Mouse (Mus musculus): ENCODE measurements at regions not wholly inside any gene's neighbourhood (a gene's known extent, or its start where the extent isn't known, plus 50 kb on each side); places are given as distances from the start of the nearest gene placed in this dataset.

- H3K9me3 ChIP-seq (ENCODE audit: control insufficient read depth, low read length): no peaks in the 10 kb centered on the region
- H3K27ac ChIP-seq (ENCODE audit: low read depth, low read length): no peak overlapping the region
- WGBS: 23% methylated on average over 6 of the region's 6 CpGs
- H3K9ac ChIP-seq (ENCODE audit: low read length): no peak overlapping the region
- no peak overlapping the region for H3K4me2 ChIP-seq (ENCODE audit: low read depth)
- no peaks in the 10 kb centered on the region for H3K36me3 ChIP-seq (ENCODE audit: control insufficient read depth, insufficient read depth, low read length)
- no peak overlapping the region for H3K4me3 ChIP-seq (ENCODE audit: low read depth, low read length)
- no peaks in the 10 kb centered on the region for H3K4me1 ChIP-seq (ENCODE audit: control insufficient read depth, insufficient read depth, low read length)
- peak; percentile 10 for DNase-seq (ENCODE audit: low spot score)
- H3K27me3 ChIP-seq (ENCODE audit: control insufficient read depth, insufficient read depth, low read length): no peaks in the 10 kb centered on the region
- no peak for ATAC-seq (ENCODE audit: insufficient read depth, low FRiP score, low TSS enrichment)
Measured at GRCm38 (mm10) chr16:51315608-51316007, 715.4 kb upstream of the Cblb start.

GRCm38 (mm10) chr16:51332262-51332661 is 698.8 kb upstream of the Cblb start:
- Histone ChIP-seq H3K4me2 (ENCODE audit: low read depth) (no peak overlapping the region), H3K9ac (ENCODE audit: low read length) (no peak overlapping the region), H3K4me1 (ENCODE audit: control insufficient read depth, insufficient read depth, low read length) (no peaks in the 10 kb centered on the region), H3K27ac (ENCODE audit: low read depth, low read length) (no peak overlapping the region), H3K4me3 (ENCODE audit: low read depth, low read length) (no peak overlapping the region), H3K27me3 (ENCODE audit: control insufficient read depth, insufficient read depth, low read length) (no peaks in the 10 kb centered on the region), H3K9me3 (ENCODE audit: control insufficient read depth, low read length) (no peaks in the 10 kb centered on the region), H3K36me3 (ENCODE audit: control insufficient read depth, insufficient read depth, low read length) (no peaks in the 10 kb centered on the region)
- no peak for ATAC-seq (ENCODE audit: insufficient read depth, low FRiP score, low TSS enrichment)
- WGBS: 81% methylated on average over 1 of the region's 1 CpGs
- DNase-seq (ENCODE audit: low spot score): no peak

GRCm38 (mm10) chr16:51334972-51335371 is 696.1 kb upstream of the Cblb start:
- H3K4me1 ChIP-seq (ENCODE audit: control insufficient read depth, insufficient read depth, low read length): no peaks in the 10 kb centered on the region
- H3K27ac ChIP-seq (ENCODE audit: low read depth, low read length): no peak overlapping the region
- ATAC-seq (ENCODE audit: insufficient read depth, low FRiP score, low TSS enrichment): no peak
- H3K4me2 ChIP-seq (ENCODE audit: low read depth): no peak overlapping the region
- DNase-seq (ENCODE audit: low spot score): no peak
- no peak overlapping the region for H3K4me3 ChIP-seq (ENCODE audit: low read depth, low read length)
- no peaks in the 10 kb centered on the region for H3K36me3 ChIP-seq (ENCODE audit: control insufficient read depth, insufficient read depth, low read length)
- no peaks in the 10 kb centered on the region for H3K27me3 ChIP-seq (ENCODE audit: control insufficient read depth, insufficient read depth, low read length)
- no peaks in the 10 kb centered on the region for H3K9me3 ChIP-seq (ENCODE audit: control insufficient read depth, low read length)
- H3K9ac ChIP-seq (ENCODE audit: low read length): no peak overlapping the region
- WGBS: 89% methylated on average over 7 of the region's 7 CpGs

- DNase-seq (ENCODE audit: low spot score) (no peak), ATAC-seq (ENCODE audit: insufficient read depth, low FRiP score, low TSS enrichment) (no peak)
- no peaks in the 10 kb centered on the region for H3K27me3 ChIP-seq (ENCODE audit: control insufficient read depth, insufficient read depth, low read length)
- H3K27ac ChIP-seq (ENCODE audit: low read depth, low read length): no peak overlapping the region
- H3K36me3 ChIP-seq (ENCODE audit: control insufficient read depth, insufficient read depth, low read length): no peaks in the 10 kb centered on the region
- H3K4me2 ChIP-seq (ENCODE audit: low read depth): no peak overlapping the region
- H3K4me1 ChIP-seq (ENCODE audit: control insufficient read depth, insufficient read depth, low read length): no peaks in the 10 kb centered on the region
- no peak overlapping the region for H3K4me3 ChIP-seq (ENCODE audit: low read depth, low read length)
- no peaks in the 10 kb centered on the region for H3K9me3 ChIP-seq (ENCODE audit: control insufficient read depth, low read length)
- no peak overlapping the region for H3K9ac ChIP-seq (ENCODE audit: low read length)
Measured at GRCm38 (mm10) chr16:51347120-51347519, 683.9 kb upstream of the Cblb start.

GRCm38 (mm10) chr16:51352151-51352550 is 678.9 kb upstream of the Cblb start:
- no peak for DNase-seq (ENCODE audit: low spot score)
- Histone ChIP-seq H3K27ac (ENCODE audit: low read depth, low read length) (no peak overlapping the region), H3K4me1 (ENCODE audit: control insufficient read depth, insufficient read depth, low read length) (no peaks in the 10 kb centered on the region), H3K9ac (ENCODE audit: low read length) (no peak overlapping the region), H3K36me3 (ENCODE audit: control insufficient read depth, insufficient read depth, low read length) (no peaks in the 10 kb centered on the region), H3K9me3 (ENCODE audit: control insufficient read depth, low read length) (no peaks in the 10 kb centered on the region), H3K4me3 (ENCODE audit: low read depth, low read length) (no peak overlapping the region), H3K4me2 (ENCODE audit: low read depth) (no peak overlapping the region), H3K27me3 (ENCODE audit: control insufficient read depth, insufficient read depth, low read length) (no peaks in the 10 kb centered on the region)
- ATAC-seq (ENCODE audit: insufficient read depth, low FRiP score, low TSS enrichment): no peak
- 79% methylated on average over 4 of the region's 4 CpGs for WGBS

- Histone ChIP-seq H3K27me3 (ENCODE audit: control insufficient read depth, insufficient read depth, low read length) (no peaks in the 10 kb centered on the region), H3K4me1 (ENCODE audit: control insufficient read depth, insufficient read depth, low read length) (no peaks in the 10 kb centered on the region), H3K36me3 (ENCODE audit: control insufficient read depth, insufficient read depth, low read length) (no peaks in the 10 kb centered on the region), H3K9me3 (ENCODE audit: control insufficient read depth, low read length) (no peaks in the 10 kb centered on the region), H3K9ac (ENCODE audit: low read length) (no peak overlapping the region), H3K4me2 (ENCODE audit: low read depth) (no peak overlapping the region), H3K27ac (ENCODE audit: low read depth, low read length) (no peak overlapping the region), H3K4me3 (ENCODE audit: low read depth, low read length) (no peak overlapping the region)
- no peak for DNase-seq (ENCODE audit: low spot score)
- 71% methylated on average over 2 of the region's 2 CpGs for WGBS
- ATAC-seq (ENCODE audit: insufficient read depth, low FRiP score, low TSS enrichment): no peak
Measured at GRCm38 (mm10) chr16:51353791-51354190, 677.2 kb upstream of the Cblb start.

GRCm38 (mm10) chr16:51370070-51370469 is 661.0 kb upstream of the Cblb start:
- H3K36me3 ChIP-seq (ENCODE audit: control insufficient read depth, insufficient read depth, low read length): no peaks in the 10 kb centered on the region
- DNase-seq (ENCODE audit: low spot score): no peak
- no peak overlapping the region for H3K4me3 ChIP-seq (ENCODE audit: low read depth, low read length)
- 84% methylated on average over 1 of the region's 1 CpGs for WGBS
- no peaks in the 10 kb centered on the region for H3K4me1 ChIP-seq (ENCODE audit: control insufficient read depth, insufficient read depth, low read length)
- no peak overlapping the region for H3K4me2 ChIP-seq (ENCODE audit: low read depth)
- no peaks in the 10 kb centered on the region for H3K27me3 ChIP-seq (ENCODE audit: control insufficient read depth, insufficient read depth, low read length)
- no peak overlapping the region for H3K27ac ChIP-seq (ENCODE audit: low read depth, low read length)
- ATAC-seq (ENCODE audit: insufficient read depth, low FRiP score, low TSS enrichment): no peak
- H3K9ac ChIP-seq (ENCODE audit: low read length): no peak overlapping the region
- no peaks in the 10 kb centered on the region for H3K9me3 ChIP-seq (ENCODE audit: control insufficient read depth, low read length)

- DNase-seq (ENCODE audit: low spot score) (no peak), ATAC-seq (ENCODE audit: insufficient read depth, low FRiP score, low TSS enrichment) (no peak)
- Histone ChIP-seq H3K27ac (ENCODE audit: low read depth, low read length) (no peak overlapping the region), H3K4me1 (ENCODE audit: control insufficient read depth, insufficient read depth, low read length) (no peaks in the 10 kb centered on the region), H3K4me2 (ENCODE audit: low read depth) (no peak overlapping the region), H3K36me3 (ENCODE audit: control insufficient read depth, insufficient read depth, low read length) (no peaks in the 10 kb centered on the region), H3K4me3 (ENCODE audit: low read depth, low read length) (no peak overlapping the region), H3K9me3 (ENCODE audit: control insufficient read depth, low read length) (no peaks in the 10 kb centered on the region), H3K9ac (ENCODE audit: low read length) (no peak overlapping the region), H3K27me3 (ENCODE audit: control insufficient read depth, insufficient read depth, low read length) (no peaks in the 10 kb centered on the region)
- 35% methylated on average over 2 of the region's 2 CpGs for WGBS
Measured at GRCm38 (mm10) chr16:51386456-51386855, 644.6 kb upstream of the Cblb start.

- Histone ChIP-seq H3K27ac (ENCODE audit: low read depth, low read length) (no peak overlapping the region), H3K36me3 (ENCODE audit: control insufficient read depth, insufficient read depth, low read length) (no peaks in the 10 kb centered on the region), H3K4me3 (ENCODE audit: low read depth, low read length) (no peak overlapping the region), H3K4me1 (ENCODE audit: control insufficient read depth, insufficient read depth, low read length) (no peaks in the 10 kb centered on the region), H3K9me3 (ENCODE audit: control insufficient read depth, low read length) (no peaks in the 10 kb centered on the region), H3K27me3 (ENCODE audit: control insufficient read depth, insufficient read depth, low read length) (no peaks in the 10 kb centered on the region), H3K9ac (ENCODE audit: low read length) (no peak overlapping the region), H3K4me2 (ENCODE audit: low read depth) (no peak overlapping the region)
- 87% methylated on average over 1 of the region's 1 CpGs for WGBS
- DNase-seq (ENCODE audit: low spot score): no peak
- no peak for ATAC-seq (ENCODE audit: insufficient read depth, low FRiP score, low TSS enrichment)
Measured at GRCm38 (mm10) chr16:51387498-51387897, 643.5 kb upstream of the Cblb start.
